Mouse (Mus musculus): ENCODE results near the gene 2410131K14Rik.

GRCm38 (mm10) chr5:118247378-118247777 is 2.4 kb downstream of the 2410131K14Rik start:
- no peak for TF ChIP-seq CTCF (IDR thresholded peaks at IDR 0.05; ENCODE audit: borderline replicate concordance, insufficient read depth, low read length)
- TF ChIP-seq POLR2A (IDR thresholded peaks at IDR 0.05; ENCODE audit: low read depth, low read length), result no peak
